Mouse (Mus musculus) thymus, postnatal 14 days (tissue): ENCODE measurements around the gene Sod1.

Experiments used
- DNase-seq: peaks from one replicate; pipeline ENCODE4 v3.0.0; 2021

Sod1 gene

GRCm38 (mm10) chr16:90220026-90220891 lies at the start of gene Sod1:
Sod1 (plus strand) TSS chr16:90220754.
- DNase-seq = peak; percentile 99

- DNase-seq = no peak
These were observed 49.1 kb upstream of the Sod1 start for GRCm38 (mm10) chr16:90171416-90171815.

GRCm38 (mm10) chr16:90176472-90176871 lies 44.1 kb upstream of the Sod1 start:
- DNase-seq = no peak

- no peak for DNase-seq
These were observed 43.1 kb upstream of the Sod1 start for GRCm38 (mm10) chr16:90177425-90177824.

GRCm38 (mm10) chr16:90178404-90178803 lies 42.1 kb upstream of the Sod1 start:
- DNase-seq = no peak

GRCm38 (mm10) chr16:90179892-90180291 lies 40.7 kb upstream of the Sod1 start:
- no peak for DNase-seq

- DNase-seq = no peak
These were observed 39.6 kb upstream of the Sod1 start for GRCm38 (mm10) chr16:90180975-90181374.

GRCm38 (mm10) chr16:90181673-90182072 lies 38.9 kb upstream of the Sod1 start:
- no peak for DNase-seq

- no peak for DNase-seq
These were observed 36.4 kb upstream of the Sod1 start for GRCm38 (mm10) chr16:90184135-90184534.

- DNase-seq = peak; percentile 80
These were observed 34.5 kb upstream of the Sod1 start for GRCm38 (mm10) chr16:90185928-90186588.

- no peak for DNase-seq
These were observed 33.1 kb upstream of the Sod1 start for GRCm38 (mm10) chr16:90187453-90187852.

- DNase-seq = no peak
These were observed 29.3 kb upstream of the Sod1 start for GRCm38 (mm10) chr16:90191289-90191688.

GRCm38 (mm10) chr16:90193719-90194118 lies 26.8 kb upstream of the Sod1 start:
- no peak for DNase-seq

- no peak for DNase-seq
These were observed 23.8 kb upstream of the Sod1 start for GRCm38 (mm10) chr16:90196688-90197240.

- DNase-seq = peak; percentile 84
These were observed 23.1 kb upstream of the Sod1 start for GRCm38 (mm10) chr16:90197337-90197973.

- DNase-seq = no peak
These were observed 21.9 kb upstream of the Sod1 start for GRCm38 (mm10) chr16:90198626-90199025.

GRCm38 (mm10) chr16:90199174-90199573 lies 21.4 kb upstream of the Sod1 start:
- no peak for DNase-seq

- no peak for DNase-seq
These were observed 18.4 kb upstream of the Sod1 start for GRCm38 (mm10) chr16:90202140-90202539.

- no peak for DNase-seq
These were observed 17.2 kb upstream of the Sod1 start for GRCm38 (mm10) chr16:90203226-90203962.

GRCm38 (mm10) chr16:90204868-90205267 lies 15.7 kb upstream of the Sod1 start:
- DNase-seq = no peak

- DNase-seq = no peak
These were observed 11.6 kb upstream of the Sod1 start for GRCm38 (mm10) chr16:90208996-90209395.

GRCm38 (mm10) chr16:90210717-90211116 lies 9.8 kb upstream of the Sod1 start:
- no peak for DNase-seq

GRCm38 (mm10) chr16:90211767-90212166 lies 8.8 kb upstream of the Sod1 start:
- DNase-seq = no peak
